Comparison of ENCODE assay signal across 8 mouse cellular contexts in genomic region chr1:64226001-64226918, GRCm38 (mm10).
DNase-seq lines count a peak whose midpoint lies in the region; ATAC-seq and TF ChIP-seq lines count a peak whose summit lies in the region.

No protein-coding gene starts in this region.

- H3K4me1 ChIP-seq in ES-Bruce4 (ENCODE audit: control insufficient read depth, insufficient read depth, low read length): peaks cover 4% of the 10 kb centered on the region
- H3K4me1 ChIP-seq in brown adipose tissue, adult 24 weeks (ENCODE audit: control insufficient read depth, insufficient read depth, insufficient read length, low read length): peaks cover 30% of the 10 kb centered on the region
- peaks cover 37% of the 10 kb centered on the region for H3K4me1 ChIP-seq in forebrain, embryonic 13.5 days
- peaks cover 8% of the 10 kb centered on the region for H3K4me1 ChIP-seq in heart, embryonic 16.5 days (ENCODE audit: control insufficient read depth, insufficient read depth, low read length)
- peaks cover 6% of the 10 kb centered on the region; the same call in 1 of the 2 replicates for H3K4me1 ChIP-seq in lung, postnatal 0 days (ENCODE audit: insufficient read depth, low read depth, low read length)

- TF ChIP-seq POLR2A in ES-Bruce4 (IDR thresholded peaks at IDR 0.05; ENCODE audit: insufficient read depth, low read length): no peak

- H3K27me3 ChIP-seq in ES-Bruce4 (ENCODE audit: control insufficient read depth, insufficient read depth, low read length, poor library complexity, severe bottlenecking): no peaks in the 10 kb centered on the region
- no peaks in the 10 kb centered on the region for H3K27me3 ChIP-seq in forebrain, embryonic 13.5 days
- H3K27me3 ChIP-seq in heart, embryonic 16.5 days (ENCODE audit: control insufficient read depth, insufficient read depth, low read length): no peaks in the 10 kb centered on the region
- H3K27me3 ChIP-seq in lung, postnatal 0 days (replicated peaks; ENCODE audit: insufficient read depth, low read length): no peaks in the 10 kb centered on the region

- peak overlapping the region; percentile 73 for H3K27ac ChIP-seq in ES-Bruce4 (ENCODE audit: insufficient read depth, low read length)
- peak overlapping the region; percentile 64 for H3K27ac ChIP-seq in brown adipose tissue, adult 24 weeks (replicated peaks; ENCODE audit: low read depth, low read length)
- H3K27ac ChIP-seq in forebrain, embryonic 13.5 days: peak overlapping the region; percentile 58
- peak overlapping the region; percentile 68 for H3K27ac ChIP-seq in heart, embryonic 16.5 days (ENCODE audit: low read length)
- H3K27ac ChIP-seq in lung, postnatal 0 days (ENCODE audit: low read length): no peak overlapping the region

- WGBS in forebrain, embryonic 13.5 days: 30% methylated on average over 16 of the region's 16 CpGs
- 35% methylated on average over 16 of the region's 16 CpGs for WGBS in heart, embryonic 16.5 days
- 34% methylated on average over 16 of the region's 16 CpGs for WGBS in lung, postnatal 0 days

- TF ChIP-seq CTCF in ES-Bruce4 (IDR thresholded peaks at IDR 0.05; ENCODE audit: low read depth, low read length): no peak
- TF ChIP-seq CTCF in lung, postnatal 0 days (IDR thresholded peaks at IDR 0.05): peak; percentile 1; the same call in 1 of the 2 replicates

- ATAC-seq in forebrain, embryonic 13.5 days: peak; percentile 85
- ATAC-seq in heart, embryonic 16.5 days (replicated peaks; ENCODE audit: extremely low read depth, insufficient read depth, low FRiP score): peak; percentile 82
- peak; percentile 91 for ATAC-seq in lung, postnatal 0 days
- ATAC-seq in erythroblast, adult 5-6 weeks (replicated peaks; ENCODE audit: low FRiP score, poor library complexity, severe bottlenecking): no peak

- TF ChIP-seq EP300 in ES-Bruce4 (IDR thresholded peaks at IDR 0.05; ENCODE audit: insufficient read depth, low read depth, low read length): peak; percentile 91
- peak; percentile 93 for TF ChIP-seq EP300 in lung, postnatal 0 days (IDR thresholded peaks at IDR 0.05)

- peak overlapping the region; percentile 35; the same call in 1 of the 2 replicates for H3K4me3 ChIP-seq in ES-Bruce4 (ENCODE audit: low read depth, low read length)
- H3K4me3 ChIP-seq in brown adipose tissue, adult 24 weeks (ENCODE audit: insufficient read depth, low read depth, low read length): no peak overlapping the region
- H3K4me3 ChIP-seq in forebrain, embryonic 13.5 days: no peak overlapping the region
- no peak overlapping the region for H3K4me3 ChIP-seq in heart, embryonic 16.5 days (ENCODE audit: low read length)
- H3K4me3 ChIP-seq in lung, postnatal 0 days (ENCODE audit: low read depth, low read length): no peak overlapping the region

- peak; percentile 45 to 71 for DNase-seq in kidney, postnatal 25 days
- peak; percentile 88 for DNase-seq in lung, postnatal 0 days (ENCODE audit: low spot score)
- DNase-seq in right cerebral cortex, postnatal 14 days: peak; percentile 66

- H3K9ac ChIP-seq in ES-Bruce4 (ENCODE audit: low read depth, poor library complexity, severe bottlenecking): peak overlapping the region; percentile 32
- no peak overlapping the region for H3K9ac ChIP-seq in forebrain, embryonic 13.5 days
- peak overlapping the region; percentile 31; the same call in 1 of the 2 replicates for H3K9ac ChIP-seq in heart, embryonic 16.5 days (ENCODE audit: low read length)
- H3K9ac ChIP-seq in lung, postnatal 0 days (replicated peaks; ENCODE audit: low read depth): no peak overlapping the region

- H3K4me2 ChIP-seq in forebrain, embryonic 13.5 days: peak overlapping the region; percentile 12; the same call in 1 of the 2 replicates
- peak overlapping the region; percentile 15 for H3K4me2 ChIP-seq in heart, embryonic 16.5 days (ENCODE audit: low read depth, low read length)
- no peak overlapping the region for H3K4me2 ChIP-seq in lung, postnatal 0 days (replicated peaks; ENCODE audit: low read depth, low read length)

- no peaks in the 10 kb centered on the region for H3K36me3 ChIP-seq in ES-Bruce4 (ENCODE audit: control insufficient read depth, insufficient read depth, low read length, poor library complexity, severe bottlenecking)
- H3K36me3 ChIP-seq in forebrain, embryonic 13.5 days (ENCODE audit: poor library complexity, severe bottlenecking): no peaks in the 10 kb centered on the region
- no peaks in the 10 kb centered on the region for H3K36me3 ChIP-seq in heart, embryonic 16.5 days (ENCODE audit: control insufficient read depth, insufficient read depth)
- no peaks in the 10 kb centered on the region for H3K36me3 ChIP-seq in lung, postnatal 0 days (ENCODE audit: insufficient read depth, low read length)

- H3K9me3 ChIP-seq in ES-Bruce4 (replicated peaks; ENCODE audit: control insufficient read depth, insufficient read depth, low read length, poor library complexity, severe bottlenecking): no peaks in the 10 kb centered on the region
- H3K9me3 ChIP-seq in forebrain, embryonic 13.5 days (replicated peaks): no peaks in the 10 kb centered on the region
- H3K9me3 ChIP-seq in heart, embryonic 16.5 days (replicated peaks; ENCODE audit: control insufficient read depth, low read length): no peaks in the 10 kb centered on the region
- no peaks in the 10 kb centered on the region for H3K9me3 ChIP-seq in lung, postnatal 0 days (ENCODE audit: low read length)

Comparison
In these comparisons a context has a peak if more than half of its experiments do, and no peak if none do; other contexts are left out.
1. H3K9ac ChIP-seq: peak in ES-Bruce4 (single experiment) and heart, embryonic 16.5 days (single experiment); none in forebrain, embryonic 13.5 days (single experiment) and lung, postnatal 0 days (single experiment).
2. Peak in every context shown above with its lines, with median percentiles within 50 percentile points of each other: DNase-seq.